Mouse (Mus musculus): ENCODE measurements around the gene Rhoj. TPM values are rescaled to one million over a fixed set of nuclear protein-coding genes. Genes with fewer than 3 reads are reported as not detected.
"Not testable (repeated sequence)": the region's sequence is repeated elsewhere in the genome, so short reads cannot be mapped to it uniquely, and the experiment has no call there.

The Rhoj gene
- polyA plus RNA-seq, 1 experiment, result 0.08 TPM

DNA sequence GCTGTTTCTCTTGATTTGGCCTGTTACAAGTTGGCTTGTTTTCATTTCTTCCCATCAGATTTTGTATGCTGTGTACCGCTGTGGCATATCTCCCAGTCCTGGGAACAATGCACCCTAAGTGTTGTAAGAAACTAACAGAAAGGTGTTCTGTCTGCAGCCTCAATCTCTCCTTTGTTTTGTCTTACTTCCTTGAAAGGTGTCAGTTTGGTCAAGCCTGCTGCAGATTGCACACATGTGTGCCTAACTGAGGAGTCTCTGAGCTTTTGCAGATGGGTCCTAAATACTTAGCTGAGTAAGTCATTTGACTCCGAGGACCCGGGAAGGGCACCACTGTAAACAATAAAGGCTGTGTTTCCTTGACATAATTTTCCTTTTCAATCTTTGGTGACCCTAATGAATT lies 88.5 kb downstream of the Rhoj start:
- H3K27me3 ChIP-seq (ENCODE audit: control insufficient read depth), result no peaks in the 10 kb centered on the region
- no peaks in the 10 kb centered on the region for H3K4me1 ChIP-seq (ENCODE audit: control insufficient read depth)
- no peak overlapping the region for H3K4me3 ChIP-seq (replicated peaks)
- H3K36me3 ChIP-seq (ENCODE audit: control insufficient read depth), result no peaks in the 10 kb centered on the region
- no peaks in the 10 kb centered on the region for H3K9me3 ChIP-seq (ENCODE audit: control insufficient read depth, low read length)
- TF ChIP-seq GATA1 (IDR thresholded peaks at IDR 0.05; ENCODE audit: low read length) (no peak), TAL1 (IDR thresholded peaks at IDR 0.05; ENCODE audit: low read length) (no peak)

DNA sequence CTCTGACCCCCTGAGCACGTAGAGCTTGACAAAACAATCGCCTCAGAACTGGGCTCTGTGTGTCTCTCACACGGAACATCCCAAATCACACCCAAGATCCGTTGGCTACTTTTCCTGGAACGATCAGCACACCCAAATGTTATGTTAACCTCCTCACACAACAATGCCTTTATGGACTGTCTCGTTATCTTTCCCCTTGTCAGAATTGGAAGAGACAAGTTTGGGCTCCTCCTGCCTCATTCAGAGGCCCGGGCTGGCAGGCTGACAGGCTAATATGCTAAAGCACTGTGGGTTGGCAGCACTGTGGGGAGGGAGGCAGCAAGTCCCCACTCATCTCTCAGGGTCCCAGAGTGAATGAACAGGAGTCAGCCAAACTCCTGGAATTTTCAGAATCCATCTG lies 89.0 kb downstream of the Rhoj start:
- no peaks in the 10 kb centered on the region for H3K4me1 ChIP-seq (ENCODE audit: control insufficient read depth)
- H3K9me3 ChIP-seq (ENCODE audit: control insufficient read depth, low read length), result no peaks in the 10 kb centered on the region
- TF ChIP-seq TAL1 (IDR thresholded peaks at IDR 0.05; ENCODE audit: low read length) (no peak), GATA1 (IDR thresholded peaks at IDR 0.05; ENCODE audit: low read length) (no peak)
- H3K4me3 ChIP-seq (replicated peaks), result no peak overlapping the region
- H3K27me3 ChIP-seq (ENCODE audit: control insufficient read depth), result no peaks in the 10 kb centered on the region
- no peaks in the 10 kb centered on the region for H3K36me3 ChIP-seq (ENCODE audit: control insufficient read depth)

DNA sequence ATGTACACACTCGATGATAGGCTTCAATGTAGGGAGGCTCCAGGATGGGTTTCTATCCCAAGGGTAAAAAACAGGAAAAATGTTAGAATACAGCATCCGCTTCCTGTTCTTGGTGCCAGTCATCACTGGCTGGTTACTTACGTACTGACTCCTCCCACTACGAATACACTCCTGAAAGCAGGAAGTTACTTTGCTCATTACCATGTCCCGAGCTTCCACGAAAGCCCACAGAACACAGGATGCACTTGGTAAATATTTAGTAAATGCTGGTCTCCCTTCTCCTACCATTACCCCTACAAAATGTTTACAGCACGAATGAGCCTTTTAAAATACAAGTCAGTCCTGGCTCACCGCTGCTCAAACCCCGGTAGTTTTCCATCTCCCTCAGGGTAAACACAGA lies 104.8 kb downstream of the Rhoj start:
- no peaks in the 10 kb centered on the region for H3K36me3 ChIP-seq (ENCODE audit: control insufficient read depth)
- H3K9me3 ChIP-seq (ENCODE audit: control insufficient read depth, low read length), result no peaks in the 10 kb centered on the region
- H3K4me1 ChIP-seq (ENCODE audit: control insufficient read depth), result no peaks in the 10 kb centered on the region
- H3K27me3 ChIP-seq (ENCODE audit: control insufficient read depth), result no peaks in the 10 kb centered on the region
- TF ChIP-seq GATA1 (IDR thresholded peaks at IDR 0.05; ENCODE audit: low read length) (no peak), TAL1 (IDR thresholded peaks at IDR 0.05; ENCODE audit: low read length) (no peak)
- no peak overlapping the region for H3K4me3 ChIP-seq (replicated peaks)

DNA sequence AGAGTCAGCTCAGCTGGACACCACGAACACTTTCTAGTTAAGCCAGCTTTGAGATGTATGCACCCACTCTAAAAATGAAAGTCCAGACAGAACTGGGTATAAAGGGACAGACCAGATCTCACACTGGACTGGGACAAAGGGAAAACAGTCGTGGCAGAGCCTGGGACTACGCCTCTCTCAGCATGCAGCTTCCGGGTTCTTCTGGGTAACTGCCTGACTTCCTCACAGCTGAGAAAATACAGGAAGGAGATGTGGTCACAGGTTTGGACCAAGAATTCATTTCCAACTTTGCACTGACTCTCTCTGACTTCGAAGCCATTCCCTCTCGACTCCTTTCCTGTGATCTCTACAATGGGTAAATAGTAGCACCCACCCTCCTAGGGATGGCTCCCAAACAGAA lies 106.9 kb downstream of the Rhoj start:
- Histone ChIP-seq H3K9me3 (ENCODE audit: control insufficient read depth, low read length) (no peaks in the 10 kb centered on the region), H3K4me3 (replicated peaks) (no peak overlapping the region), H3K36me3 (ENCODE audit: control insufficient read depth) (no peaks in the 10 kb centered on the region), H3K4me1 (ENCODE audit: control insufficient read depth) (no peaks in the 10 kb centered on the region), H3K27me3 (ENCODE audit: control insufficient read depth) (no peaks in the 10 kb centered on the region)
- TF ChIP-seq TAL1 (IDR thresholded peaks at IDR 0.05; ENCODE audit: low read length), result no peak
- TF ChIP-seq GATA1 (IDR thresholded peaks at IDR 0.05; ENCODE audit: low read length), result no peak

DNA sequence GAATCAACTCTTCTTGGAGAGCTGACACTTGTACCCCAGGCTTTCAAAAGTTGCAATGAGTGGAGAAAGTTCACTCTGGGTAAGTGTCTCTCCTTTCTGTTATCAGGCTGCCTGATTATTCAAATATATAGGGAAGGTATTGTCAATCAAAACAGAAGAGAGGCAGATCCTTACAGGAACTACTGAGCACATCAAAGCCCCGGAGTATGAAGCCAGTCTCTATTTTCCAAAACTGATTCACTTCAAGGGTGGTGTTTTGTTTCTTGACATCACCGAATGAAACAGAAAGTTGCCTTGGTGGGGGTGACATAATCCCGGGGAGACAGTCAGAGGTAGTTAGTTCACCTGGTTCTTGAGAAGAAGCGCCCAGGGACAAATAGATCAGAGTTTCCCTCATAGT lies 108.6 kb downstream of the Rhoj start, which contains the start of gene Gphb5:
Gene Gphb5, minus strand, starts transcription at position 101 of the 400 bp plus-strand sequence.
- TF ChIP-seq GATA1 (IDR thresholded peaks at IDR 0.05; ENCODE audit: low read length) (no peak), TAL1 (IDR thresholded peaks at IDR 0.05; ENCODE audit: low read length) (no peak)
- Histone ChIP-seq H3K4me3 (replicated peaks) (no peak within 1 kb of the TSS), H3K36me3 (ENCODE audit: control insufficient read depth) (no peaks in the 10 kb centered on the region), H3K27me3 (ENCODE audit: control insufficient read depth) (no peaks in the 10 kb centered on the region), H3K4me1 (ENCODE audit: control insufficient read depth) (no peaks in the 10 kb centered on the region), H3K9me3 (ENCODE audit: control insufficient read depth, low read length) (no peaks in the 10 kb centered on the region)

DNA sequence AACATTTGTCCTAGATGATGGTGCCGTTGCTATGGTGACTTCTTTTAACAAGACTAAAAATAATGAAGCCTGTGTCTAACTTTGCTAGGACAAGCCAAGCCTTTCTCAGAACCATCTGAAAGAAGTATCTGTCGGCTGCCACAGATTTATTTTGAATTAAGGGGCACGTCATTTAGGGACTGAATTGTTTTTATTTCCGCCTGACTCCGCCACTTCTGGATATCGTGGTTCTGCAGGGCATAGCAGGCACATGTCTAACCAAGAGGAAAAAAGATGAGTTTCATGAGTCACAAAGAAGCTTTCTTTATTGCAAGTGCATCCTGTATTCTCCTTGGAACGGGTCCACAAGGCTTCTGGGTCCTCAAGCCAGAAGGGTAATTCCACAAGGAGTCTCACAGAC lies 116.2 kb downstream of the Rhoj start:
- no peaks in the 10 kb centered on the region for H3K9me3 ChIP-seq (ENCODE audit: control insufficient read depth, low read length)
- no peak for TF ChIP-seq TAL1 (IDR thresholded peaks at IDR 0.05; ENCODE audit: low read length)
- no peaks in the 10 kb centered on the region for H3K36me3 ChIP-seq (ENCODE audit: control insufficient read depth)
- no peak overlapping the region for H3K4me3 ChIP-seq (replicated peaks)
- no peaks in the 10 kb centered on the region; the same call in 1 of the 2 replicates for H3K27me3 ChIP-seq (ENCODE audit: control insufficient read depth)
- no peaks in the 10 kb centered on the region; the same call in 1 of the 2 replicates for H3K4me1 ChIP-seq (ENCODE audit: control insufficient read depth)

DNA sequence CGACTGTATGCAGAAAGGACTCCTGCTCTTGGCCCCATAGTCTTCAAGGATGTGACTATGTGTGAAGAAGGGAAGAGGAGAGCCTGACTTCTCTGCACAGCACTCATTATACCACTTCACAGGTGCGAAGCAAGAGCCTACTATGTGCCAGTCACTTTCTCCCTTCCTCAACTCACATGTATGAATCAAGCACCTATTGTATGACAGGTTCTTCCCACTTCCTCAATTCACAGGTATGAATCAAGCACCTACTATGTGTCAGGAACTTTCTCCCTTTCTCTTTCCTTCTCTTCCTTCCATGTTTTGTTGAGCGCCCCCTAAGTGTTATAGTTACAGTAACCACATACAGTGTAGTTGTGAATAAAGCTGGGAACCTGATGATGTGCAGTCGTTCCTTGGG lies 116.7 kb downstream of the Rhoj start:
- Histone ChIP-seq H3K4me1 (ENCODE audit: control insufficient read depth) (peaks cover 1% of the 10 kb centered on the region), H3K27me3 (ENCODE audit: control insufficient read depth) (no peaks in the 10 kb centered on the region; the same call in 1 of the 2 replicates), H3K36me3 (ENCODE audit: control insufficient read depth) (no peaks in the 10 kb centered on the region), H3K9me3 (ENCODE audit: control insufficient read depth, low read length) (no peaks in the 10 kb centered on the region), H3K4me3 (replicated peaks) (no peak overlapping the region)
- TF ChIP-seq TAL1 (IDR thresholded peaks at IDR 0.05; ENCODE audit: low read length), result no peak
- TF ChIP-seq GATA1 (IDR thresholded peaks at IDR 0.05; ENCODE audit: low read length), result no peak

DNA sequence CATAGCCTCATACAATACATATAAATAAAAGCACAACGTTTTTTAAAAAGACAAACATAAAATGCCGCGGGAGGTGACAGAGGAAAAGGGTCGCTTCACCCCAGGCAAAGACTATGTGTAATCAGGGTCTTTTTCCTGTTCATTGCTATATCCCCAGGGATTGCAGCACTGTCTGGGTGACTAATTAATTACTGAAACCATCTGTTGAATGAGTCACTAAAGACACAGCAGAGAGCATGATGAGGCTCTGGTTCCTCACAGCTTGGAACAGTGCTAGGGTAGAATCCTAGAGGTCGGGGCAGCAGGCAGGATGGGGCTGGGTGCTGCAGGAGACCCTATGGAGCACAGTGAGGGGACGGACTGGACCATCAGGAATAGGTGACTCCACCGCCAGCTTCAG lies 117.8 kb downstream of the Rhoj start:
- TF ChIP-seq TAL1 (IDR thresholded peaks at IDR 0.05; ENCODE audit: low read length), result no peak
- Histone ChIP-seq H3K27me3 (ENCODE audit: control insufficient read depth) (no peaks in the 10 kb centered on the region; the same call in 1 of the 2 replicates), H3K4me3 (replicated peaks) (no peak overlapping the region), H3K36me3 (ENCODE audit: control insufficient read depth) (no peaks in the 10 kb centered on the region), H3K9me3 (ENCODE audit: control insufficient read depth, low read length) (no peaks in the 10 kb centered on the region), H3K4me1 (ENCODE audit: control insufficient read depth) (peaks cover 5% of the 10 kb centered on the region)

DNA sequence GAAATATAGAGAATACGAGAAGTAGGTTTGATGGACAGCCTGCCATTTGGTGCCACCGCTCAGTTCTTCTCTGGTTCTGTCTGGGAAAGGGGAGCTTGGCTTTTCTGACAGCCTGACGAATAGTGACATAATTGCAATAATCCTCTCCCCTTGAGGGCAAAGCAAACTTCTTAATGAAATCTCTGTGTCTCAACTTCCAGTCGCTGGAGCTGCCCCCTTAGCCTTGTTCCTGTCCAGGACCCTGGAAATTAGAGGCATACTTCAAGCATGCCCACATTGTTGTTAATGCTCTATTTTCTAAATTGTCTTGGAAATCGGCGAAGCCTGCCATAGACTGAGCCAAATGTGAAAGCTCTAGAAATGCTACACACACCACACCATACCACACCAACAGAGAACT lies 120.6 kb downstream of the Rhoj start:
- H3K4me3 ChIP-seq (replicated peaks), result no peak overlapping the region
- TF ChIP-seq TAL1 (IDR thresholded peaks at IDR 0.05; ENCODE audit: low read length) (no peak), GATA1 (IDR thresholded peaks at IDR 0.05; ENCODE audit: low read length) (no peak)

DNA sequence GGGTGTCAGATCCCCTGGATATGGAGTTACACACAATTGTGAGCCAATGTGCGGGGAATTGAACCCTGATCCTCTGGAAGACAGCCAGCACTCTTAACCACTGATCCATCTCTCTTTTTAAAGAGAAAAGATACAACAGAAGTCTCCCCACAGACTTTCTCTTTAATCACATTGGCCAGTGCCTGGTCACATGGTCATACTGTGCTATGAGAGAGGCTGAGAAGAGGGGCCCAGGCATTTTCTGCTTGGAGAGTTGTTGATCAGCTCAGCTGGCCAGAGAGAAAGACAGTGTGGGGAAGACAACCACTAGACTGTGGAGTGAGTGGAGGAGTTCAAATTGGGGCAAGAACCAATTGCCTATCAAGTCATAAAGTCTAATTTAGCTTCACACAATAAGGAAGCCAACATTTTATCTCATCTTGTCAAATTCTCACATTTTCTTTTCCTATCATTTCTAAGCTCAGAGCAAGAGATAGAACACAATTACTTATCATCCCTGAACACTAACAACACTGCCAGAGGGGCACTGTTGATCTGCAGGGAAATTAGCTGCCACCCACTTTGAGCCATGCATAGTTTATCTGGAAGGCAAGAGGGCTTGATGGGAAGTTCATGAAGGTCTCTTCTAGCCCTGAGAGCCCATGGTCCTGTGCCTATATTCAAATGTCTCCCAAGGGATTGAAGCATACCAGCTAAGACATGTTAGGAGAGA lies 121.7 kb downstream of the Rhoj start:
- TF ChIP-seq GATA1 (IDR thresholded peaks at IDR 0.05; ENCODE audit: low read length), result no peak
- no peak for TF ChIP-seq TAL1 (IDR thresholded peaks at IDR 0.05; ENCODE audit: low read length)
- H3K27me3 ChIP-seq (ENCODE audit: control insufficient read depth), result no peaks in the 10 kb centered on the region; the same call in 1 of the 2 replicates
- peaks cover 5% of the 10 kb centered on the region for H3K9me3 ChIP-seq (ENCODE audit: control insufficient read depth, low read length)
- no peak overlapping the region for H3K4me3 ChIP-seq (replicated peaks)
- no peaks in the 10 kb centered on the region for H3K36me3 ChIP-seq (ENCODE audit: control insufficient read depth)
- H3K4me1 ChIP-seq (ENCODE audit: control insufficient read depth), result peaks cover 5% of the 10 kb centered on the region

More for the DNA sequence above, 120.6 kb downstream of the Rhoj start:
- Histone ChIP-seq H3K27me3 (ENCODE audit: control insufficient read depth) (no peaks in the 10 kb centered on the region; the same call in 1 of the 2 replicates), H3K9me3 (ENCODE audit: control insufficient read depth, low read length) (peaks cover 5% of the 10 kb centered on the region), H3K4me1 (ENCODE audit: control insufficient read depth) (peaks cover 5% of the 10 kb centered on the region), H3K36me3 (ENCODE audit: control insufficient read depth) (no peaks in the 10 kb centered on the region)

DNA sequence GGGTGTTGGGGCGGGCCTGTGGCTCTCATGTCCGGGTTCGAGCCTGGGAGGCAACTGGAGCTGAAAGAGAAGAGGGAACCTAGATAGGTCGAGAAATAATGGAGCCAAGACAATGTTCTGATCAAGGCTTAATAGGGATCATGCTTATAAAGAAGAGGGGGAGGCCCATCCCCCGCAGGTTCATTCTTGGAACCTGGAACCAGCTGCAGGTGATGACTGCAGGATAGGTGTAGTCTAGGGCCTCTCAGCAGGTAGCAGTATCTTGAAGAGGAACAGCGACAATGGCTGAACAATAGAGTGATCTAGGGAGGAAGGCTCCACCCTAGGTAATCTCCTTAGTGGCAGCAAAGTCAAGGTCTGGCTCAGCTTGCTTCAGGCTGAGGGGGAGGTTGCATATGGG lies 124.3 kb downstream of the Rhoj start:
- H3K27me3 ChIP-seq (ENCODE audit: control insufficient read depth); H3K9me3 ChIP-seq (ENCODE audit: control insufficient read depth, low read length); H3K4me1 ChIP-seq (ENCODE audit: control insufficient read depth); H3K36me3 ChIP-seq (ENCODE audit: control insufficient read depth); H3K4me3 ChIP-seq (replicated peaks): not testable (repeated sequence)

All from erythroblast, embryonic 14.5 days (primary cell).